Mouse (Mus musculus) bone marrow macrophage, adult 2 months (primary cell): ENCODE data around the gene Traf3.

Experiments used
- CTCF ChIP-seq: IDR thresholded peaks from 2 replicates; pipeline ENCODE4 v1.5.1; 2012; ENCODE audit warnings: low read depth, mild to moderate bottlenecking, low read length, moderate library complexity
- POLR2A ChIP-seq: IDR thresholded peaks from 2 replicates; pipeline ENCODE4 v1.6.1; 2012; ENCODE audit warnings: mild to moderate bottlenecking, low read depth, low read length, borderline replicate concordance

DNA sequence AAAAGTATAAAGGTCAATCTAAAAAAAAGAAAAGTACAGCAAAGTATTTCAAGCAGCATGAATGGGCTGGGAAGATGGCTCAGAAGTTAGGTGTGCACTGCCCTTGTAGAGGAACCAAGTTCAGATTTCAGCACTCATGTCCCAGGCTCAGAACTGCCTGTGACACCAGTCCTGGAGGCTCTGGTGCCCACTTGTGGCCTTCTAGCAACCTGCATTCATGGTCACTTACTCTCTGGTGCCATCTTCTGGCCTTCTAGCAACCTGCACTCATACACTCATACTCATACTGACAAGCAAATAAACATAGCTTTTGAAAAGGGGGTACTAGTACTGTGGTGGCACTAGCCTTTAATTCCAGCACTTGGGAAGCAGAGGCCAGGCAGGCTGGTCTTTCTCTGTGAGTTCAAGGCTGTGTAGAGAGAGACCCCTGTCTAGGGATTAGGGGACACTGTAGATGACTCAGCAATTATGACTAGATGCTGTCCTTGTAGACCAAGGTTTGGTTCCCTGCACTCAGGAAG, 43.8 kb upstream of the Traf3 start:
- TF ChIP-seq POLR2A = no peak
- TF ChIP-seq CTCF = peak; percentile 44; the same call in 1 of the 2 replicates
